Mouse (Mus musculus): ENCODE results near the gene Pidd1. TPM values are rescaled to one million over a fixed set of nuclear protein-coding genes. Genes with fewer than 3 reads are reported as not detected.
A peak's percentile ranks its signal among the peaks of the same experiment; 100 is the strongest.

The Pidd1 gene
- polyA plus RNA-seq, 1 experiment from 2014 or later, result 24.9 TPM

DNA sequence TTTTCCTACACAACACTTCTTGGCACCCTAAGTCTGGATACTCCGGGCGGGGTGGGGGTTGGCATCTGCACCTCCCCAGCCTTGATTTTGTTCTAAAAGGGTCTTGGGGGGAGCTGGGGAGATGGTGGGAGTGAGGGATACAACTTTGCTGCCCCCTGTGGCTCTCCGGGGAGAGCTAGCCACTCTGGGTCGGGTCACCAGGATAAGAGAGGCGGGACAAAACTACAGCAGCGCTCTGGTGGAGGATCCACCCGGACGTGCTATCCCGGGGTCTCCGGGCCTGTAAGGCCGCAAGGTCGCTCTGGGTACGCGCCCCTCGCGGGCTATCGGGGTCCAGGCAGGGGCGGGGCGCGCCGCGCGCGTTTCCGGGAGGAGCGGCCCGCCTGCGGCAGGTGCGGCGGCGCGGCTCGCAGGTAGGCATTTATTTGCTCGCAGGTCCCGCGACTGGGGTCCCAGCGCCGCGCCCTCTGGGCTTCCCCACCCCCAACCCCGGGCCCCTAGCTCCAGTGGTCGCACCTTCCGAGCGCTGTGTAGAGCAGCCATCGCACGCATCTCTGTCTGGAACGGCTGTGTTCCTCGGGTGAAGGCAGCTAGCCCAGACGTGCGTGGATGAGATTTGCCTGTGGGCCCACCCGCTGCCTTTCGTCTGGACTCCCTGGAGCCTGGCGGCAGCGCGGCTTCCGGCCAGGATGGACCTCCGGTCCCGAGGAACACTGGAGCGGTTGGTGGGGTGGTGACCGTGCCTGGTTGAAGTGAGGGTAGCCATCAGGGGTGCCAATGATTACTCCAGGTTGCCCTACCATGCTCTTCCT is 17.9 kb upstream of the Pidd1 start:
- Histone ChIP-seq H3K9me3 (no peaks in the 10 kb centered on the region), H3K36me3 (replicated peaks) (peaks cover 14% of the 10 kb centered on the region), H3K27me3 (replicated peaks; ENCODE audit: low read depth, poor library complexity, severe bottlenecking) (peaks cover 99% of the 10 kb centered on the region), H3K4me1 (peaks cover 44% of the 10 kb centered on the region), H3K27ac (replicated peaks) (peak overlapping the region; percentile 72; the same call in 1 of the 2 replicates), H3K4me3 (peak overlapping the region; percentile 59)
- WGBS, result 2% methylated on average over 59 of the region's 59 CpGs
- DNase-seq (ENCODE audit: low spot score), result peak; percentile 56

- Histone ChIP-seq H3K27me3 (replicated peaks; ENCODE audit: low read depth, poor library complexity, severe bottlenecking) (peaks cover 94% of the 10 kb centered on the region), H3K27ac (replicated peaks) (peak within 1 kb of the TSS; percentile 72; the same call in 1 of the 2 replicates), H3K4me1 (peaks cover 46% of the 10 kb centered on the region), H3K36me3 (replicated peaks) (peaks cover 14% of the 10 kb centered on the region), H3K9me3 (no peaks in the 10 kb centered on the region), H3K4me3 (peak within 1 kb of the TSS; percentile 59)
- no peak for DNase-seq (ENCODE audit: low spot score)
- WGBS, result 71% methylated on average over 15 of the region's 15 CpGs
Observed at GRCm38 (mm10) chr7:141460391-141461113, 16.7 kb upstream of the Pidd1 start, which contains the start of gene Cracr2b. Gene Cracr2b, plus strand, starts transcription at chr7:141461094.

DNA sequence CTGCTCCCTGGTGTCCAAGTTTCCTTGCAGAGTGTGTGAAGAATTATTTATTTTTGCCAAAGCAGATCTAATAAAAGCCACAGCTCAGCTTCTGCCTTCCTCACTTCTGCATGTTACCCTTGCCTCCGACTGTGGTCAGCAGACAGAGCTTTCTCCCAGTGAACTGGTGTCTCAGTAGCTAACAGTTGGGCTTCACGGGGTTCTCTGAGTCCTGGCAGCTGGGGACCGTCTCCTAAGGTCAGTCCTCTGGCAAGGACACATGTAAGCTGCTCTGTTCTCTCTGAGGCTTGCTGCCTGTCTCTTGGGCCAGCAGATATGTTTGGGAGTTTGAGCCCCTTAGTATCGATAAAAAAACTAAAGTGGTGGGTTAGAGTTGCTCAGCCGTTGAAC is 16.2 kb upstream of the Pidd1 start:
- H3K4me3 ChIP-seq, result no peak overlapping the region
- H3K4me1 ChIP-seq, result peaks cover 46% of the 10 kb centered on the region
- H3K27me3 ChIP-seq (replicated peaks; ENCODE audit: low read depth, poor library complexity, severe bottlenecking), result peaks cover 89% of the 10 kb centered on the region
- H3K9me3 ChIP-seq, result no peaks in the 10 kb centered on the region
- WGBS, result 73% methylated on average over 5 of the region's 5 CpGs
- DNase-seq (ENCODE audit: low spot score), result no peak
- H3K27ac ChIP-seq (replicated peaks), result no peak overlapping the region
- H3K36me3 ChIP-seq (replicated peaks), result peaks cover 14% of the 10 kb centered on the region

- H3K4me1 ChIP-seq, result peaks cover 46% of the 10 kb centered on the region
- no peaks in the 10 kb centered on the region for H3K9me3 ChIP-seq
- peaks cover 14% of the 10 kb centered on the region for H3K36me3 ChIP-seq (replicated peaks)
- peaks cover 82% of the 10 kb centered on the region for H3K27me3 ChIP-seq (replicated peaks; ENCODE audit: low read depth, poor library complexity, severe bottlenecking)
- no peak for DNase-seq (ENCODE audit: low spot score)
- H3K4me3 ChIP-seq, result no peak overlapping the region
- no peak overlapping the region for H3K27ac ChIP-seq (replicated peaks)
- 88% methylated on average over 17 of the region's 17 CpGs for WGBS
Observed at GRCm38 (mm10) chr7:141459301-141459711, 15.5 kb upstream of the Pidd1 start.

- H3K36me3 ChIP-seq (replicated peaks), result peaks cover 14% of the 10 kb centered on the region
- WGBS, result 89% methylated on average over 11 of the region's 11 CpGs
- no peak for DNase-seq (ENCODE audit: low spot score)
- H3K9me3 ChIP-seq, result no peaks in the 10 kb centered on the region
- peaks cover 75% of the 10 kb centered on the region for H3K27me3 ChIP-seq (replicated peaks; ENCODE audit: low read depth, poor library complexity, severe bottlenecking)
- H3K4me1 ChIP-seq, result peaks cover 40% of the 10 kb centered on the region
- no peak overlapping the region for H3K4me3 ChIP-seq
- H3K27ac ChIP-seq (replicated peaks), result no peak overlapping the region
Observed at GRCm38 (mm10) chr7:141458661-141459060, 14.8 kb upstream of the Pidd1 start.

DNA sequence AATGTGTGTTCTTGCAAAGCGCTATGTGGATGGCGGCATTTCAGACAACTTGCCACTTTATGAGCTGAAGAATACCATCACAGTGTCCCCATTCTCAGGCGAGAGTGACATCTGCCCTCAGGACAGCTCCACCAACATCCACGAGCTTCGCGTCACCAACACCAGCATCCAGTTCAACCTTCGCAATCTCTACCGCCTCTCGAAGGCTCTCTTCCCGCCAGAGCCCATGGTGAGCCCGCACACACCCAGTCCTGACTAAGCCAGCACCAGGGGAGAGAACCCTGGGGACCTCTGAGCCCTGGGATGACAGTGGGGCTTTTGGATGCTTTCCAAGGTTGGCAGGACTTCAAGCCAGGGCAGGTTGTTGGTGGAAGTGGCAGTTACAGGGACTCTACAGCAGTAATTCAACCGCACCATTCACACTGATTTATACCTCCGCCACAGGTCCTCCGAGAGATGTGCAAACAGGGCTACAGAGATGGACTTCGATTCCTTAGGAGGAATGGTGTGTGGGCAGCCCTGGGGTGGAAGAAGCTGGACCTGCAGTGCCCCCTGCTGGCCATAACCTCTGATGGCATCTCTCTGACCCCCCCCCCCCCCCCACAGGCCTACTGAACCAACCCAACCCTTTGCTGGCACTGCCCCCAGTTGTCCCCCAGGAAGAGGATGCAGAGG is 14.3 kb upstream of the Pidd1 start:
- H3K4me3 ChIP-seq, result no peak overlapping the region
- peaks cover 39% of the 10 kb centered on the region for H3K4me1 ChIP-seq
- DNase-seq (ENCODE audit: low spot score), result peak; percentile 69
- no peak overlapping the region for H3K27ac ChIP-seq (replicated peaks)
- no peaks in the 10 kb centered on the region for H3K9me3 ChIP-seq
- WGBS, result 73% methylated on average over 15 of the region's 15 CpGs
- peaks cover 70% of the 10 kb centered on the region for H3K27me3 ChIP-seq (replicated peaks; ENCODE audit: low read depth, poor library complexity, severe bottlenecking)
- H3K36me3 ChIP-seq (replicated peaks), result peaks cover 14% of the 10 kb centered on the region

- Histone ChIP-seq H3K4me1 (peaks cover 34% of the 10 kb centered on the region), H3K9me3 (no peaks in the 10 kb centered on the region), H3K27ac (replicated peaks) (no peak overlapping the region), H3K4me3 (0 out of 2 replicates have a peak overlapping the region, but pooled peaks have one; percentile 15), H3K27me3 (replicated peaks; ENCODE audit: low read depth, poor library complexity, severe bottlenecking) (peaks cover 61% of the 10 kb centered on the region), H3K36me3 (replicated peaks) (peaks cover 21% of the 10 kb centered on the region)
- DNase-seq (ENCODE audit: low spot score), result no peak
- 91% methylated on average over 14 of the region's 14 CpGs for WGBS
Observed at GRCm38 (mm10) chr7:141457236-141457635, 13.4 kb upstream of the Pidd1 start.

- WGBS, result 92% methylated on average over 6 of the region's 6 CpGs
- H3K9me3 ChIP-seq, result no peaks in the 10 kb centered on the region
- H3K27ac ChIP-seq (replicated peaks), result no peak overlapping the region
- H3K4me1 ChIP-seq, result peaks cover 29% of the 10 kb centered on the region
- no peak for DNase-seq (ENCODE audit: low spot score)
- no peak overlapping the region; the same call in 1 of the 2 replicates for H3K4me3 ChIP-seq
- peaks cover 56% of the 10 kb centered on the region for H3K27me3 ChIP-seq (replicated peaks; ENCODE audit: low read depth, poor library complexity, severe bottlenecking)
- H3K36me3 ChIP-seq (replicated peaks), result peaks cover 26% of the 10 kb centered on the region
Observed at GRCm38 (mm10) chr7:141456739-141457138, 12.9 kb upstream of the Pidd1 start.

DNA sequence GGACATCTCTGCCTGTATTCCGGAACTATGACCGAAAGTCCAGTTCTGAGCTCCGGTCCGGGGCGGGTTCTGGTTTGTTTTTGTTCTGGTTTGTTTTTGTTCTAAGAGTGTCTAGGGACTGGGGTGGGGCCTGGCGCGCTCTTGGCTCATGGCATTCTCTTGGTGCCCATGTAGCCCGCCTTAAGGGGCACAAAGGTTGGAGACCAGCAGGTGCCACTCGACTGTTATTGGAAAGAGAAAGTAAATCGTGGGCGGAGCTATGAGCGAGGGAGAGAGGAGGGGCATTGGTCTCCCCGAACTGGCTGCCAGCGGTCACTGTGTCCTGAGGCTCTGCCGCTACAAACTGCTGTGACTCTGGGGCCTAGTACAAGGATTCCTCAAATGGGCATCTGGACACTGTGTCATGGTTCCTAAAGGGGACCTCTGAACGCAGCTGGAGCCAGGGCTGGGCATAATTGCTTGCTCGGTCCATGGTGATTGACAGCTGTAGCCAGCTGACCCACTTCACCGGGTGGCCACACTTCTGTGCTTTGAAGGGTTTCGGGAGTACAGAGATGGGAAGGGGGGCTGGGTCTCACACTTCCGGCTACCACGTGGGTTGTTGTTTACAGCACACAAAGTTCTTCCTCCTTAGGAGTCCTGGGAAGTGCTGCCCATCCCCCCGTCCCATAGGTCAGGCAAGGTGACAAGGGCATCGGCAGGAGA is 11.9 kb upstream of the Pidd1 start:
- DNase-seq (ENCODE audit: low spot score), result peak; percentile 55
- Histone ChIP-seq H3K36me3 (replicated peaks) (peaks cover 35% of the 10 kb centered on the region), H3K27ac (replicated peaks) (peak overlapping the region; percentile 78), H3K4me3 (peak overlapping the region; percentile 78), H3K9me3 (no peaks in the 10 kb centered on the region), H3K4me1 (peaks cover 25% of the 10 kb centered on the region), H3K27me3 (replicated peaks; ENCODE audit: low read depth, poor library complexity, severe bottlenecking) (peaks cover 46% of the 10 kb centered on the region)
- WGBS, result under 1% methylated on average over 23 of the region's 23 CpGs

- peaks cover 43% of the 10 kb centered on the region for H3K36me3 ChIP-seq (replicated peaks)
- no peaks in the 10 kb centered on the region for H3K9me3 ChIP-seq
- H3K4me3 ChIP-seq, result peak within 1 kb of the TSS; percentile 78
- H3K27ac ChIP-seq (replicated peaks), result peak within 1 kb of the TSS; percentile 78
- peaks cover 39% of the 10 kb centered on the region for H3K27me3 ChIP-seq (replicated peaks; ENCODE audit: low read depth, poor library complexity, severe bottlenecking)
- peaks cover 25% of the 10 kb centered on the region for H3K4me1 ChIP-seq
- WGBS, result under 1% methylated on average over 45 of the region's 45 CpGs
- DNase-seq (ENCODE audit: low spot score), result peak; percentile 95
Observed at GRCm38 (mm10) chr7:141454967-141455551, 11.2 kb upstream of the Pidd1 start, which contains the start of gene Pnpla2. Gene Pnpla2, plus strand, starts transcription at chr7:141455198.

DNA sequence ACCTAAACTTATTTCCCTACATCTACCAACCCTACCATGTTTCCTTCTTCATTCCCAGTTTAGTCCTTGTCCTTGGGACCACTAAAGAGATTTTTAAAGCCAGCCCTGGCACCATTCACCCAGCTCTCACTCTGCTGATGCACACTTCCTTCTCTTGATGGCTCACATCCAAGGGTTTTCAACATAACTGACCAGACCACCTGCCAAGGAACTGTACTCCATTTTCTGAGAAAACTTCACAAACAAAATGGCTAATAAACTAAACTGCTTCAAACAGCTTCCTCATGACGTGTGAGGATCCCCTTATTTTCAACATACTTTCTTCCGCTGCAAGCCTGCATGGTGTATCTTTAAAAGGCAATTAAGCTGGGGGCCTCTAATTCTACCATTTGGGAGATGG is 9.8 kb upstream of the Pidd1 start:
- Histone ChIP-seq H3K4me1 (peaks cover 34% of the 10 kb centered on the region), H3K27me3 (replicated peaks; ENCODE audit: low read depth, poor library complexity, severe bottlenecking) (peaks cover 25% of the 10 kb centered on the region), H3K9me3 (no peaks in the 10 kb centered on the region), H3K36me3 (replicated peaks) (peaks cover 46% of the 10 kb centered on the region), H3K27ac (replicated peaks) (no peak overlapping the region), H3K4me3 (no peak overlapping the region)
- WGBS, result 80% methylated on average over 2 of the region's 2 CpGs
- no peak for DNase-seq (ENCODE audit: low spot score)

All from embryonic facial prominence, embryonic 10.5 days (tissue).